Mouse (Mus musculus) heart, adult 8-10 months (tissue): ENCODE measurements at regions not wholly inside any gene's neighbourhood (a gene's known extent, or its start where the extent isn't known, plus 50 kb on each side); places are given as distances from the start of the nearest gene placed in this dataset.
"Not testable (repeated sequence)": the region's sequence is repeated elsewhere in the genome, so short reads cannot be mapped to it uniquely, and the experiment has no call there.

Source experiments
- DNase-seq: peaks from one replicate; pipeline ENCODE4 v3.0.0; 2022; ENCODE audit warnings: low spot score

GRCm38 (mm10) chr1:181262496-181262895 is 50.7 kb upstream of the Wdr26 start:
- no peak for DNase-seq

DNA sequence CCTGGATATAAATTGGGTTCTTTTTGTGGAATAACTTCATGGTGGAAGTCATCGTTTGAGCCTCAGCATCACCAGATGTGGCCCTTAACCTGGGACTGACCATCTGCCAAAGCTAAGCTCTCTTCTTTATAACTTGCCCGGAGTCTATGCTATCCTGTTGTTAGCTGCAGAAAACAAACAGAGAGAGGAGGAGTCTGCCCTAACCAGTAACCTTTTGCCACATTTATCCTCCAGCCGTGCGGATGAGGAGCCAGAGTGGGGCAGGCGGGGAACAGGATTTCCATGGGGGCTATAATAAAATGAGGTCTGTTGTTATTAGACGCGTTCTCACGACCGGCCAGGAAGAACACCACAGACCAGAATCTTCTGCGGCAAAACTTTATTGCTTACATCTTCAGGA is 51.4 kb upstream of the Wdr26 start:
- DNase-seq: no peak

GRCm38 (mm10) chr1:181270469-181270868 is 58.7 kb upstream of the Wdr26 start:
- DNase-seq: not testable (repeated sequence)

GRCm38 (mm10) chr1:181271164-181271563 is 59.4 kb upstream of the Wdr26 start:
- no peak for DNase-seq

- no peak for DNase-seq
Measured at GRCm38 (mm10) chr1:181271821-181272220, 60.0 kb upstream of the Wdr26 start.

DNA sequence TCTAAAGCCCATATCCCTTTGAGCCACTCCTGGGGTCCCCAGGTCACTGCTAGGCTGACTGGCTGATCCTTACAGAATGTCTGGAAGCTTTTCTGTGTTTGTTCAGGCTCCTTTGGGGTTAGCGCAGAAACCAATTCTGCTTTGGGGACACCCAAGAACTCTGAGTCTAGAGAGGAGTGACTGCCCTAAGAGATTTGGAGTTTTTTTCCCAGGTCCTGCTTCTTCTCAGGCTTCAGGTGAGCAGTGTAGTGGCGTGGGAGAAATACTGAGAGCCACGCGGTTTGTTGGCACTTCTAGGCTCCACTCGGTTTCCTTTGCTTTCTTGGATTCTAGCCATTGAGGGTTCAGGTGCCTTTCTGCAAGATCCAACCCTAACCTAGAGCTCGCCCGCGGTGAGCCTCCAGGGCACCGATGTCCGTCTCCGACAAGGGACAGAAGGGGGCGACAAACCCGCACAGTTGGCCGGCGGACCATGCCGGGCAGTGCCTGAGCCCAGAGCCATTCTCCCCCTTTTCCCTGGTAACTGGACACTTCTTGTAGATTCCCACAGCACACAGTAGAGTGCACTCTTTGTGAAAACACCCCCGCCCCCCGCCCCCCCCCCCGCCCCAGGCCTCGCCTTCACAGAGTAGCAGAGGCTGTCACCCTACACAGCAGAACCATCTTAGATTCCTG is 61.0 kb upstream of the Wdr26 start:
- DNase-seq: peak; percentile 72

DNA sequence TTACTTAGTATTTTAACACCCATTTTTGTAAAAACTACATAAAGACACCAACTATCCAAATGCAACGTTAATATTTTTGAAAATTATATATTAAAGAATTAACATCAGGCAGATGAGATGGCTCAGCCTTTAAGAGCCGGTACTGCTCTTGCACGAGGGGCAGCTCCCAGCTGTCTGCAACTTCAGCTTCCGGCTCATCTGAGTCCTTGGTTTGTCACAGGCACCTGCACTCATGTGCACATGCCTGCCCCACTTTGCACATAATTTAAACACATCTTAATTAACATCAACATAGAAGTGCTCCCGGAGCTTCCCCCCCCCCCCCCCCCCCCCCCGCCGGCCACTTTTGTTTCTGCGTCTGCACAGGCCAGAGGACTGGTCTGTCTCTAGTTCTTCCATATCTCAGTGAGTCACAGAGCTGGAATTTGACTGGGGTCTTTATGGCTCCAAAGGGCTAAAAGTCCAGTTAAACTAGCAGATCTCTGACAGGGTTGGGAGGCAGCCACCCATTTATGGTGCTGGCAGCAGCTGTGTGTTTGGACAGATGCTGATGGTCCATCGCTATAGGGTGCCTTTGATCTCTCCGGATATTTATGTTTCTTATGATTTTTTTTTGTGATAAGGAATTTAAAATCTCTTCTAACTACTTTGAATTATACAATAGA is 61.9 kb upstream of the Wdr26 start:
- no peak for DNase-seq

DNA sequence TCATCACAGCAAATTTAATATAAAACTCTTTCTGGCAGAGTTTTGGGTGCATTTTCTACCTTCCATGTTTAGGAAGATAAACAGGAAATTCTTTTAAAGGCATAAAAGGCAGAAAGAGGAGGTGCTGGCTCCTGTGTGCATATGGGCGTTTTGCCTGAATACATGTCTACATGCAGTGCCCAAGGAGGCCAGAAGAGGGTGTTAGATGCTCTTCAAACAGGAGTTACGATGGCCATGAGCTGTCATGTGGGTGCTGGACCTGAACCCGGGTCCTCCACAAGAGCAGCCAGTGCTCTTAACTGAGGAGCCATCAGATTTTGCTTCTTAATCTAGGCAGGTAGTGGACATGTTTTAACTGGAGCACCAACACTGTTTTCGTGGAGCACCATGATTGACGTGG is 69.0 kb upstream of the Wdr26 start:
- DNase-seq: no peak

DNA sequence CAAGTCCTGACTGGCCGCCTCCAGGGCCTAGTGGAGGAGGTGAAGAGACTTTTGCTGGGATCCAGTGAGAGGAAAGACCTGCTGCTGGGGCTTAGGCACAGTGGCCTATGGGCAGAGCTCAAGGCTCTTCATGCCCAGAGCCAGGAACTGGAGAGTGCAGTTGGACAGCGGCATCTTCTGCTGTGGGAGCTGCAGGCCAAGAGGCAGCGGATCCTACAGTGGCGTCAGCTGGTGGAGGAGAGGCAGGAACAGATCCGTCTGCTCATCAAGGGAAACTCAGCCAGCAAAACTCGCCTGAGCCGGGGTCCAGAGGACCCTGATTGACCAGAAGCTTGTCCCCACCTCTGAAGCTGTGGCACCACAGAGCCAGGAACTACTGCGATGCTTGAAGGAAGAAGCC is 69.4 kb upstream of the Cnih3 start:
- DNase-seq: not testable (repeated sequence)

GRCm38 (mm10) chr1:181283539-181283938 is 68.9 kb upstream of the Cnih3 start:
- DNase-seq: not testable (repeated sequence)

DNA sequence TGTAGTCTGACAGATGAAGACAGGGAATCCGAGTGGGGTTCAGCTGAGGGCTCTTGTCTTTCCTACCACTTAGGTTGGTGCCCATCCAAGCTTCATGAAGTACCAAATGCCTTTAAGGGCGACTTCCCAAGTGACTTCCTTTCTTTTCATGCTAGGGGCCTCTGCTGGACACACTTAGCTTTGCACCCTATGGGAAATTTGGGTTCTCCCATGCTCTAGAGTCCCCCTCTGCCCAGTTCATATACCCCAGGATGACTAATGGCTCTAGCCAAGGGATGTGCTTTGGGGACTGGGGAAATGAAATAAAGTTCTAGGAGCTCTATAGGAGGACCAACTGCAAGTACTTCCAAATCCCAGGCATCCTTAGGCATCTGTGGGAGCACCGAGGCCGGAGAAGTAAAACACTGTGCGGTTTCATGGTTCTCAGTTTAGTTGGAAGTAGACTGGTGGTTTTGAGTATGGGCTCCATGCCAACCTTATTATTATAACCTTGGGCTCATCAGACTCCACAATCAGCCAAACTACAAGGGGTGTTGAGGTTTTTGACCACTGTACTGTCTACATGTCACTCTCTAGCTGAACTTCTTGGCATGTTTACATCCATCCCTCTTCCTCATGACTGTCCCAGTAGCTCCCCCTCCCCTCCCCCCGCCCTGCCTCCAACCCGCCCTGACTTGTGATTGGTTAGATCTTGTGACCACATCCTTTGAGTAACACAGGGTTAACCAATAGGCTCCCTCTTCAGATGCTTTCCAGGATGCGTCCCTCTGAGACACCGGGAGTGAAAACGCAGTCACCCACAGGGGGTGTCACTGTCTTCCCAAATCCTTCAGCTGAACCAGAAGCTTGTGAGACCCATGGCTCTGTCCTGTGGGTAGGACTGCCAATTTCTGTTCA is 67.9 kb upstream of the Cnih3 start:
- DNase-seq: no peak

DNA sequence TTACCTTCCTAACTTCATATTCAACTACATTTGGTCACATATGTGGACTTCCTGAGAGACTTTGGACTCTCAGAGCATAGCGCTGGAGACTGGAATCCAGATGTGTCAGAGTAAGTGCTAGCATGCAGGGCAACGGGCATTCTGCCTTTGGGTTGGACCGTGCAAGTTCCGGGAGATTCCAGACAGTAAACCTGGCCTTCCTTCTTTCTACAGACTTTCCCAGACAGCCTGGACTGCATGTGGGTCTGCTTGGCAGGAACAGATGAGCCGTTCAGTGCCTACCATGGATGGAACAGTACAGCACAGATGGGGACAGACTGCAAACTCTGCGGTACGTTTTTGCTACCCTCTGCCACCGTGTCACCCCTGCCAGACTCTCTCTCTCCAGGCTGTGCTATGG is 66.8 kb upstream of the Cnih3 start:
- no peak for DNase-seq

GRCm38 (mm10) chr1:181286146-181286545 is 66.3 kb upstream of the Cnih3 start:
- DNase-seq: no peak

DNA sequence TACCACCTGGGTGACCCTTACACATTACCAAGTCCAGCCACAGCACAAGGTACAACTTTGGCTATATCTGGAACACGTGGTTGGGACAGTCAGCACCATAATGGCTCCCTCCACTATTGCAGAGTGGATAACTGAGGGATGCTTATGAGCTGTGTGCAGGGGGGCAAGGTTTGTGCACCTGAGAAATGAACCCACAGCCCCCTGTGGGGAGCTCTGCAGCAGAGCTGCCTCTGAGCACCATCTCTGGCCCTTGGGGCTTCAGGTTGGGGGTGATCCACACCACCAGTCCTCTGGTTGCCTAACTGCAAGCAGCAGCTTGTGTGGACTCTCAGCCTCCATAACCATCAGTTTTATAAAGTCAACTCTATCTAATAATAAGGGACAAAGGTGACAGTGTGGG is 65.3 kb upstream of the Cnih3 start:
- DNase-seq: no peak

GRCm38 (mm10) chr1:181289385-181290035 is 62.9 kb upstream of the Cnih3 start:
- DNase-seq: no peak

- no peak for DNase-seq
Measured at GRCm38 (mm10) chr1:181291202-181291601, 61.2 kb upstream of the Cnih3 start.

DNA sequence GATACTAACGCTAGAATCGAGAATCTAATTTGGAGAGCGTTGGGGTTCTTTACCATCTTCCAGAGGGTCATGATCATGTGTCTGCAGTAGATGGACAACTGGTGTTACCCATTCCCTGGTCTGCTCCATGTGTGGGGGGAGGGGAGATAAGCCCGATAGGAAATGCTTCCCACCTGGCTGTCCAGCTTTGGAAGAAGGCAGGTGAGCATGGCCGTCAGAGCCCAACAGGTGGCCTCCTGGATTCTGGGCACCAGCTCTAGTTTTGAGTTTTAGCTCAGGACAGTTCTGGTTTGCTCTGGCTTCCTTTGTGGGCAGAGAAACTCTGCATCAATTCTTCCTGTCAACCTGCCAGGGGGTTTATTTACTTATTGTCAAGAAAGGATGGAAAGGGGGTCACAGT is 60.5 kb upstream of the Cnih3 start:
- no peak for DNase-seq

- no peak for DNase-seq
Measured at GRCm38 (mm10) chr1:181293079-181293865, 59.2 kb upstream of the Cnih3 start.

GRCm38 (mm10) chr1:181295651-181296050 is 56.8 kb upstream of the Cnih3 start:
- DNase-seq: no peak

DNA sequence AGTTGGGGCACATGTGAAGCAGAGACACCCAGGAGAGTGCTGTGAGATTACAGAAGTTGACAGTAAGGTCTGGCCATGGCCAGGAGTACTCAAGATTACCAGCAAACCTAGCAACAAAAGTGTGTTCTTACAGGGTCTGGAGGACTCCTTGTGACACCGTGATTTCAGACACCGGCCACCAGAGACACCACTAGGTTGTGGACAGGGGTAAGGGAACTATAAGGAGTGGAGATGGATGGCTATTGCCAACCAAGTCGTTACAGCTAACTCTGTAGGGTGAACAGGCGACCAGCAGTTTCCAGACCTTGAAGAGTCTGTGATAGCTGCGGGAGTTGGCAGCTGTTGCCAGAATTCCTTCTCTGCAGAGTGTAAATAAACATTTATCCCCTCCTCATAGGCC is 54.4 kb upstream of the Cnih3 start:
- no peak for DNase-seq

GRCm38 (mm10) chr1:181299075-181299665 is 53.3 kb upstream of the Cnih3 start:
- no peak for DNase-seq
